In genomic region chr5:130037752-130038455, GRCm38 (mm10) we compare ENCODE assay signal across 8 mouse cellular contexts. TPM values are rescaled to one million over a fixed set of nuclear protein-coding genes. Genes with fewer than 3 reads are reported as not detected.
DNase-seq lines count a peak whose midpoint lies in the region; ATAC-seq and TF ChIP-seq lines count a peak whose summit lies in the region.

No protein-coding gene starts in this region.

- no peaks in the 10 kb centered on the region; the same call in 1 of the 2 replicates for H3K4me1 ChIP-seq in bone marrow, adult 2 months (ENCODE audit: control insufficient read depth, insufficient read depth, low read length)
- H3K4me1 ChIP-seq in embryonic fibroblast, embryonic 13.5 days (ENCODE audit: control insufficient read depth, insufficient read depth, low read length) = no peaks in the 10 kb centered on the region
- no peaks in the 10 kb centered on the region for H3K4me1 ChIP-seq in intestine, embryonic 15.5 days (replicated peaks)
- no peaks in the 10 kb centered on the region for H3K4me1 ChIP-seq in neural tube, embryonic 11.5 days (ENCODE audit: control insufficient read depth, insufficient read depth, low read length)

- TF ChIP-seq POLR2A in bone marrow, adult 2 months (IDR thresholded peaks at IDR 0.05; ENCODE audit: borderline replicate concordance, control insufficient read depth, low read depth, low read length) = no peak
- TF ChIP-seq POLR2A in embryonic fibroblast, embryonic 13.5 days (IDR thresholded peaks at IDR 0.05; ENCODE audit: low read depth, low read length) = no peak

- H3K9ac ChIP-seq in intestine, embryonic 15.5 days = no peak overlapping the region
- no peak overlapping the region for H3K9ac ChIP-seq in neural tube, embryonic 11.5 days (ENCODE audit: low read length)

- TF ChIP-seq CTCF in bone marrow, adult 2 months (IDR thresholded peaks at IDR 0.05; ENCODE audit: control insufficient read depth, insufficient read depth, low read length) = peak; percentile 85
- peak; percentile 74 for TF ChIP-seq CTCF in embryonic fibroblast, embryonic 13.5 days (IDR thresholded peaks at IDR 0.05; ENCODE audit: borderline replicate concordance, insufficient read depth, low read length)

- DNase-seq in ovary, postnatal 14 days (ENCODE audit: low spot score) = peak; percentile 46
- DNase-seq in ovary, adult 18-20 months (ENCODE audit: low spot score) = no peak
- DNase-seq in left cerebral cortex, postnatal 36 days (ENCODE audit: low spot score in 2 of 2) = peak; percentile 31 to 43
- peak; percentile 60 for DNase-seq in neural tube, embryonic 11.5 days (ENCODE audit: low spot score)
- DNase-seq in thymus, postnatal 14 days = peak; percentile 55

- 79% methylated on average over 19 of the region's 19 CpGs for WGBS in bone marrow, adult 2 months
- WGBS in intestine, embryonic 15.5 days = 61% methylated on average over 19 of the region's 19 CpGs
- WGBS in neural tube, embryonic 11.5 days = 68% methylated on average over 19 of the region's 19 CpGs

- peak; percentile 57 for ATAC-seq in intestine, embryonic 15.5 days
- ATAC-seq in neural tube, embryonic 11.5 days (ENCODE audit: insufficient read depth, low FRiP score, low TSS enrichment) = no peak

- peaks cover 10% of the 10 kb centered on the region for H3K36me3 ChIP-seq in intestine, embryonic 15.5 days
- peaks cover 8% of the 10 kb centered on the region for H3K36me3 ChIP-seq in neural tube, embryonic 11.5 days (ENCODE audit: control insufficient read depth, insufficient read depth, low read length)

- intact Hi-C loops in left cerebral cortex, postnatal 36 days (cut with DNase I) = no loop called here

- H3K27ac ChIP-seq in bone marrow, adult 2 months (ENCODE audit: control insufficient read depth, insufficient read depth, low read depth, low read length, poor library complexity) = no peak overlapping the region
- no peak overlapping the region for H3K27ac ChIP-seq in embryonic fibroblast, embryonic 13.5 days (ENCODE audit: insufficient read depth, low read length)
- no peak overlapping the region for H3K27ac ChIP-seq in intestine, embryonic 15.5 days
- H3K27ac ChIP-seq in neural tube, embryonic 11.5 days (ENCODE audit: low read depth, low read length) = no peak overlapping the region

- no peaks in the 10 kb centered on the region for H3K9me3 ChIP-seq in intestine, embryonic 15.5 days
- no peaks in the 10 kb centered on the region for H3K9me3 ChIP-seq in neural tube, embryonic 11.5 days (ENCODE audit: control insufficient read depth, low read length)

- H3K4me2 ChIP-seq in intestine, embryonic 15.5 days (replicated peaks) = no peak overlapping the region
- H3K4me2 ChIP-seq in neural tube, embryonic 11.5 days (ENCODE audit: low read depth) = no peak overlapping the region

- H3K27me3 ChIP-seq in intestine, embryonic 15.5 days (replicated peaks) = no peaks in the 10 kb centered on the region
- H3K27me3 ChIP-seq in neural tube, embryonic 11.5 days (ENCODE audit: control insufficient read depth, insufficient read depth, low read length) = no peaks in the 10 kb centered on the region

- no peak overlapping the region for H3K4me3 ChIP-seq in bone marrow, adult 2 months (replicated peaks; ENCODE audit: control insufficient read depth, low read depth, low read length)
- H3K4me3 ChIP-seq in embryonic fibroblast, embryonic 13.5 days (ENCODE audit: insufficient read depth, low read length) = no peak overlapping the region
- no peak overlapping the region for H3K4me3 ChIP-seq in intestine, embryonic 15.5 days (replicated peaks)
- no peak overlapping the region for H3K4me3 ChIP-seq in neural tube, embryonic 11.5 days (ENCODE audit: low read depth, low read length)

RNA-seq across cellular contexts. Expression of gene Crcp, which starts 8.8 kb away (rescaled TPM):
- 10.5 and 18.0 TPM in 2 replicates for polyA plus RNA-seq in bone marrow, adult 2 months (2011; ENCODE audit: insufficient read depth, insufficient read length, low replicate concordance, missing spikeins)
- 30.8 and 36.5 TPM in 2 replicates for polyA plus RNA-seq in embryonic fibroblast, embryonic 13.5 days (2011; ENCODE audit: insufficient read length, low read depth, missing spikeins)
- 34.1 and 38.7 TPM in 2 replicates for polyA plus RNA-seq in intestine, embryonic 15.5 days (2015; fragmentation: Nextera tagmentation; extraction: Ambion mirVana)
- 10 to 100 TPM; 33.9 to 36.6 TPM for total RNA-seq in left cerebral cortex, postnatal 36 days (2021)
- 38.6 and 43.2 TPM in 2 replicates for polyA plus RNA-seq in neural tube, embryonic 11.5 days (2014; fragmentation: Nextera tagmentation; extraction: Ambion mirVana)

RNA-seq across cellular contexts. Expression of gene Asl, which starts 8.9 kb away (rescaled TPM):
- polyA plus RNA-seq in bone marrow, adult 2 months (2011; ENCODE audit: insufficient read depth, insufficient read length, low replicate concordance, missing spikeins) = 14.9 and 37.1 TPM in 2 replicates
- 32.6 and 41.4 TPM in 2 replicates for polyA plus RNA-seq in embryonic fibroblast, embryonic 13.5 days (2011; ENCODE audit: insufficient read length, low read depth, missing spikeins)
- 51.4 and 65.0 TPM in 2 replicates for polyA plus RNA-seq in intestine, embryonic 15.5 days (2015; fragmentation: Nextera tagmentation; extraction: Ambion mirVana)
- 10 to 100 TPM; 17.7 to 19.9 TPM for total RNA-seq in left cerebral cortex, postnatal 36 days (2021)
- polyA plus RNA-seq in neural tube, embryonic 11.5 days (2014; fragmentation: Nextera tagmentation; extraction: Ambion mirVana) = 30.8 and 32.2 TPM in 2 replicates

RNA-seq across cellular contexts. Expression of gene Gusb, which starts 35.1 kb away (rescaled TPM):
- polyA plus RNA-seq in bone marrow, adult 2 months (2011; ENCODE audit: insufficient read depth, insufficient read length, low replicate concordance, missing spikeins) = 14.5 and 22.6 TPM in 2 replicates
- 43.4 and 49.9 TPM in 2 replicates for polyA plus RNA-seq in embryonic fibroblast, embryonic 13.5 days (2011; ENCODE audit: insufficient read length, low read depth, missing spikeins)
- 88.8 and 95.7 TPM in 2 replicates for polyA plus RNA-seq in intestine, embryonic 15.5 days (2015; fragmentation: Nextera tagmentation; extraction: Ambion mirVana)
- 10 to 100 TPM; 10.5 to 11.8 TPM for total RNA-seq in left cerebral cortex, postnatal 36 days (2021)
- 35.1 and 35.9 TPM in 2 replicates for polyA plus RNA-seq in neural tube, embryonic 11.5 days (2014; fragmentation: Nextera tagmentation; extraction: Ambion mirVana)

RNA-seq across cellular contexts. Expression of gene Tpst1, which starts 35.2 kb away (rescaled TPM):
- polyA plus RNA-seq in bone marrow, adult 2 months (2011; ENCODE audit: insufficient read depth, insufficient read length, low replicate concordance, missing spikeins) = 3.1 and 5.2 TPM in 2 replicates
- 34.0 and 44.9 TPM in 2 replicates for polyA plus RNA-seq in embryonic fibroblast, embryonic 13.5 days (2011; ENCODE audit: insufficient read length, low read depth, missing spikeins)
- 53.4 and 59.8 TPM in 2 replicates for polyA plus RNA-seq in intestine, embryonic 15.5 days (2015; fragmentation: Nextera tagmentation; extraction: Ambion mirVana)
- total RNA-seq in left cerebral cortex, postnatal 36 days (2021) = 10 to 100 TPM; 33.2 to 35.3 TPM
- 57.0 and 63.1 TPM in 2 replicates for polyA plus RNA-seq in neural tube, embryonic 11.5 days (2014; fragmentation: Nextera tagmentation; extraction: Ambion mirVana)
